Mouse (Mus musculus): ENCODE measurements around the gene Vps35l. TPM values are rescaled to one million over a fixed set of nuclear protein-coding genes. Genes with fewer than 3 reads are reported as not detected.

Vps35l gene
- total and polyA plus RNA-seq, 2 experiments from 2014 or later = 41.0 to 63.8 TPM

DNA sequence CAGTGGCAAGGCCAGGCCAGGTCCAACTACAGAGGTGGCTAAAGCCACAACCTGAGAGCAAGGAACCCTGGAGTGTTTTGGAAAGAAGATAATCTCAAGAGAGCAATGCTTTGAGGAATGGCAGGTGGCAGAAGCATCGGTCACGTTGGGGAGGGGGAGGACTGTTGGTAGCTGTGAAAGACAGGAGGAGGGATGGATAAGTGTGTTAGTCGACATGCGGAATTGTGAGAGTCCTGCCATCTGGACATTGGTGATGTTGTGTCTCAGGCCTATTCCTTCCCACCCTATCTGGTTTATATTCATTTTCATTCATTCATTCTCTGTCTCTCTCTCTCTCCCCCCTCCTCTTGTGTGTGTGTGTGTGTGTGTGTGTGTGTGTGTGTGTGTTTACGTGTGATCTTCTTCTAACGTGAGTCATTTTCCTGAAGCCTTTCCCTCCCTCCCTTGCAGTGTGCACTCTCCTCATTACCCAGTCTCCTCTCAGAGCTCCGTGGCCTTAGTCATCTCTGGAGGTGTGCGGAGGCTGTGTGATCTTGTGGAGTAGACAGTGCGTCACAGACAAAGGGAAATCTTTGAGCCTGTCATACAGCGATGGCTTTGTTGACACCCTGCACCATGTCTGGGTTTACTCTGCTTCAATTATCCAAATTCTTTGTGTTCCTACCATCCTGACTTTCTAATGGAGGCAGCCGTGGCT is 43.4 kb downstream of the Vps35l start:
- peaks cover 35% of the 10 kb centered on the region for H3K36me3 ChIP-seq (replicated peaks; ENCODE audit: control insufficient read depth, insufficient read depth, low read length)
- no peak overlapping the region for H3K27ac ChIP-seq (ENCODE audit: low read depth)
- no peak overlapping the region for H3K4me3 ChIP-seq (ENCODE audit: low read depth, low read length)
- no peak for DNase-seq (ENCODE audit: low spot score)
- no peaks in the 10 kb centered on the region for H3K27me3 ChIP-seq (ENCODE audit: control insufficient read depth, insufficient read depth, low read length)
- no peaks in the 10 kb centered on the region for H3K4me1 ChIP-seq (ENCODE audit: control insufficient read depth, insufficient read depth)
- 84% methylated on average over 11 of the region's 11 CpGs for WGBS
- no peak overlapping the region for H3K4me2 ChIP-seq (ENCODE audit: low read depth, low read length)
- H3K9me3 ChIP-seq (replicated peaks; ENCODE audit: control insufficient read depth, low read length) = no peaks in the 10 kb centered on the region
- ATAC-seq (ENCODE audit: insufficient read depth, low read depth) = no peak
- no peak for TF ChIP-seq CTCF (IDR thresholded peaks at IDR 0.05; ENCODE audit: low read depth)
- TF ChIP-seq EP300 (IDR thresholded peaks at IDR 0.05; ENCODE audit: low read depth) = no peak
- H3K9ac ChIP-seq (replicated peaks; ENCODE audit: low read depth, low read length) = no peak overlapping the region

DNA sequence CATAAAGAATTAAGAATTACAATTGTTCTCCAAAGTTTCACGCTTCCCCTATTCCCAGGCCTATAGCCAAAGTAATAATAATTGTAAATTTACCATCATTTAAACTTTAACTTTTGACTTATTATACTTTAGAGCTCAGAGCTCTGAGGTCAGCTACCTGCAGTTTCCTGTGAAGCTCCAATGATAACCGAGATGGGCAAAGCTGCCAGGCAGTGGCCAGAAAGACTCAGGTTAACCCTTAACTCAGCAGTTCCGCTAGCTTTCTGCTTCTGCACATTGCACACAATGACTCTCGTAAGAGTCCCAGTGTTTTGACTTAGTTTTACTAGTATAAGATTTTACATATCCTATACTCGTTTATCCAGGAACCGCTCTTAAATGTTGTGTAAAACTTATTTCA is 46.1 kb downstream of the Vps35l start:
- TF ChIP-seq CTCF (IDR thresholded peaks at IDR 0.05; ENCODE audit: low read depth) (no peak), EP300 (IDR thresholded peaks at IDR 0.05; ENCODE audit: low read depth) (no peak)
- no peaks in the 10 kb centered on the region for H3K9me3 ChIP-seq (replicated peaks; ENCODE audit: control insufficient read depth, low read length)
- no peak for ATAC-seq (ENCODE audit: insufficient read depth, low read depth)
- no peak overlapping the region for H3K27ac ChIP-seq (ENCODE audit: low read depth)
- H3K36me3 ChIP-seq (replicated peaks; ENCODE audit: control insufficient read depth, insufficient read depth, low read length) = peaks cover 21% of the 10 kb centered on the region
- H3K9ac ChIP-seq (replicated peaks; ENCODE audit: low read depth, low read length) = no peak overlapping the region
- no peak for DNase-seq (ENCODE audit: low spot score)
- no peaks in the 10 kb centered on the region for H3K4me1 ChIP-seq (ENCODE audit: control insufficient read depth, insufficient read depth)
- WGBS = 87% methylated on average over 6 of the region's 6 CpGs
- no peak overlapping the region for H3K4me2 ChIP-seq (ENCODE audit: low read depth, low read length)
- no peak overlapping the region for H3K4me3 ChIP-seq (ENCODE audit: low read depth, low read length)
- H3K27me3 ChIP-seq (ENCODE audit: control insufficient read depth, insufficient read depth, low read length) = no peaks in the 10 kb centered on the region

DNA sequence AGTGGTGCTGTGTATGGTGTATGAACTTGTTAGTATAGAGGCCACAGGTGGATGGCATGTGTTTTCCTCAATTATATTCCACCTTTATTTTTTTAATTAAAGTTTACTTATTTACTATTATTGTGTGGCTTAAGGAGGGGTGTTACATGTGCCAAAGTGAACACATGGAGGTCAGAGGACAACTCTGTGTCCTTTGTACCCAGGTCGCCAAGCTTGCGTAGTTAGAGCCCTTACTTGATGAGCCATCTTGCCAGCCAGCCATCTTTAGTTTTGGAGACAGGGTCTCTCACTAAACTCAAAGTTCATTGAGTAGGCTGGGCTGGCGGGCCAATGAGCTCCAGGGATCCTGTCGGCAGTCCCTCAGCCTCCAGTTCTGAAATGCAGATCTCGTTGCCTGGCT is 47.3 kb downstream of the Vps35l start:
- H3K36me3 ChIP-seq (replicated peaks; ENCODE audit: control insufficient read depth, insufficient read depth, low read length) = peaks cover 16% of the 10 kb centered on the region
- no peaks in the 10 kb centered on the region for H3K4me1 ChIP-seq (ENCODE audit: control insufficient read depth, insufficient read depth)
- H3K9ac ChIP-seq (replicated peaks; ENCODE audit: low read depth, low read length) = no peak overlapping the region
- no peak overlapping the region for H3K27ac ChIP-seq (ENCODE audit: low read depth)
- H3K4me3 ChIP-seq (ENCODE audit: low read depth, low read length) = no peak overlapping the region
- WGBS = 92% methylated on average over 5 of the region's 5 CpGs
- H3K9me3 ChIP-seq (replicated peaks; ENCODE audit: control insufficient read depth, low read length) = no peaks in the 10 kb centered on the region
- TF ChIP-seq CTCF (IDR thresholded peaks at IDR 0.05; ENCODE audit: low read depth) (no peak), EP300 (IDR thresholded peaks at IDR 0.05; ENCODE audit: low read depth) (no peak)
- ATAC-seq (ENCODE audit: insufficient read depth, low read depth) (no peak), DNase-seq (ENCODE audit: low spot score) (no peak)
- H3K27me3 ChIP-seq (ENCODE audit: control insufficient read depth, insufficient read depth, low read length) = no peaks in the 10 kb centered on the region
- H3K4me2 ChIP-seq (ENCODE audit: low read depth, low read length) = no peak overlapping the region

DNA sequence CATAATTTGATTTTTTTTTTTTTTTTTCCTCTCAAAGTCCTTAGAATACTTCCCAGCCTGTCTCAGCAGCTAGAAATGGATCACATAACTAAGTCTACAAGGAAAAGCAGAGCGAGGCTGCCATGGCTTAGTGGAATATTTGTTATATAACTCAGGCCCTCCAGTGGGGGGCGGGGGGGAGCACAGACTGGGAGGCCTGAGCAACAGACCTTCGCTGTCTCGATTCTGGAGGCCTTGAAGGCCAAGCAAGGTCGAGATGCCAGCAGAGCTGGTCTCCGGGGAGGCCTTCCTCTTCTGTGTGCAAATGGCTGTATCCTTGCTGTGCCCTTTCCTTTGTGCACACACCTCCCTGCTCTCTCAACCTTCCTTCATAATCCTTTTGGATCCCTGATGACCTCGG is 48.5 kb downstream of the Vps35l start:
- H3K4me1 ChIP-seq (ENCODE audit: control insufficient read depth, insufficient read depth) = no peaks in the 10 kb centered on the region
- no peak overlapping the region for H3K27ac ChIP-seq (ENCODE audit: low read depth)
- DNase-seq (ENCODE audit: low spot score) = no peak
- ATAC-seq (ENCODE audit: insufficient read depth, low read depth) = 0 out of 2 replicates have a peak, but pooled peaks have one; percentile 24
- TF ChIP-seq EP300 (IDR thresholded peaks at IDR 0.05; ENCODE audit: low read depth) (no peak), CTCF (IDR thresholded peaks at IDR 0.05; ENCODE audit: low read depth) (no peak)
- no peak overlapping the region for H3K9ac ChIP-seq (replicated peaks; ENCODE audit: low read depth, low read length)
- no peak overlapping the region for H3K4me3 ChIP-seq (ENCODE audit: low read depth, low read length)
- 48% methylated on average over 7 of the region's 7 CpGs for WGBS
- no peak overlapping the region for H3K4me2 ChIP-seq (ENCODE audit: low read depth, low read length)
- peaks cover 20% of the 10 kb centered on the region for H3K36me3 ChIP-seq (replicated peaks; ENCODE audit: control insufficient read depth, insufficient read depth, low read length)
- H3K9me3 ChIP-seq (replicated peaks; ENCODE audit: control insufficient read depth, low read length) = no peaks in the 10 kb centered on the region
- H3K27me3 ChIP-seq (ENCODE audit: control insufficient read depth, insufficient read depth, low read length) = no peaks in the 10 kb centered on the region

DNA sequence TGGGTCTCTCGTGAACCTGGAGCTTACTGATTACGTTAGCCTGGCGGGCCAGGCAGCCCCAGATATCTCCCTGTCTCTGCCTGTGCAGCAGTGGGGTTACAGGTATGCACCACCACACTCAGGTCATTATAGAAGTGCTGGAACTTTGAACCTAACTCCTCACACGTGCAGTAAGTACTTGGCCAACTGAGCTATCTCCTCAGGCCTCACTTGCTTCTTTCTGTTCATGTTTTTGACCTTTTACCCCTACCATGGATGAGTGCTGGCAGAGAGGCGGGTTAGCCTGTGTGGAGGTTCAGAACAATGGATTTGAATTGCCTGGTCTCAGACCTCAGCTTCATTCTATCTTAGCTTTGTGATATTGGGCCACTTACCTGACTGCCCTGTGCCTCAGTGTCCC is 50.3 kb downstream of the Vps35l start:
- ATAC-seq (ENCODE audit: insufficient read depth, low read depth) = no peak
- Histone ChIP-seq H3K27me3 (ENCODE audit: control insufficient read depth, insufficient read depth, low read length) (no peaks in the 10 kb centered on the region), H3K27ac (ENCODE audit: low read depth) (no peak overlapping the region), H3K36me3 (replicated peaks; ENCODE audit: control insufficient read depth, insufficient read depth, low read length) (peaks cover 27% of the 10 kb centered on the region), H3K9ac (replicated peaks; ENCODE audit: low read depth, low read length) (no peak overlapping the region), H3K9me3 (replicated peaks; ENCODE audit: control insufficient read depth, low read length) (no peaks in the 10 kb centered on the region), H3K4me3 (ENCODE audit: low read depth, low read length) (no peak overlapping the region), H3K4me2 (ENCODE audit: low read depth, low read length) (no peak overlapping the region), H3K4me1 (ENCODE audit: control insufficient read depth, insufficient read depth) (no peaks in the 10 kb centered on the region)
- TF ChIP-seq CTCF (IDR thresholded peaks at IDR 0.05; ENCODE audit: low read depth) = no peak
- no peak for TF ChIP-seq EP300 (IDR thresholded peaks at IDR 0.05; ENCODE audit: low read depth)
- 87% methylated on average over 5 of the region's 5 CpGs for WGBS
- DNase-seq (ENCODE audit: low spot score) = no peak

DNA sequence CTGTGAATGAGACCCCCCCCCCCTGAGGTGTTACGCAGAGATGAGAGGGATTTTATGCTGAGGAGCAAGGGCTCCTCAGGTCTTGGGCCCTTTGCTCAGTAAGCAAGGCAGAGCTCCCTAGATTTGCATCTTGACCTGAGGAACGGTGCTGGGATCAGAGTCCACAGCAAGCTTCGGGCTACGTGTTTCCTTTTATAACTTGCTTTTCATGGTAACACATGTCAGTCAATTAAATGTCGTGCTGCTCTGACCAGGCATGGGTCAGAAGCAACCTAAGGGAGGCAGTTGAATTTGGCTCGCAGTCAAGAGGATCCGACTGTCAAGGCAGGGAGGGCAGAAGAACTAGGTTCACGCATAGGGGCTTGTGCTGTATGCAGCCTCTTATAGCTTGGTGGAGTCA is 53.9 kb downstream of the Vps35l start:
- Histone ChIP-seq H3K4me3 (ENCODE audit: low read depth, low read length) (no peak overlapping the region), H3K36me3 (replicated peaks; ENCODE audit: control insufficient read depth, insufficient read depth, low read length) (peaks cover 36% of the 10 kb centered on the region), H3K9ac (replicated peaks; ENCODE audit: low read depth, low read length) (no peak overlapping the region), H3K27ac (ENCODE audit: low read depth) (no peak overlapping the region), H3K27me3 (ENCODE audit: control insufficient read depth, insufficient read depth, low read length) (no peaks in the 10 kb centered on the region), H3K9me3 (replicated peaks; ENCODE audit: control insufficient read depth, low read length) (no peaks in the 10 kb centered on the region), H3K4me1 (ENCODE audit: control insufficient read depth, insufficient read depth) (no peaks in the 10 kb centered on the region), H3K4me2 (ENCODE audit: low read depth, low read length) (no peak overlapping the region)
- DNase-seq (ENCODE audit: low spot score) (no peak), ATAC-seq (ENCODE audit: insufficient read depth, low read depth) (no peak)
- WGBS = 71% methylated on average over 8 of the region's 8 CpGs
- no peak for TF ChIP-seq CTCF (IDR thresholded peaks at IDR 0.05; ENCODE audit: low read depth)
